Mouse (Mus musculus) forebrain, postnatal 0 days (tissue): Measurements from ENCODE around the gene Cd2. TPM values are rescaled to one million over a fixed set of nuclear protein-coding genes. Genes with fewer than 3 reads are reported as not detected.

Source experiments
- ATAC-seq: fragments of 200-750 bp; cut with Nextera tagmentation; 2 replicates; pipeline ENCODE4 v1.8.0; 2017; ENCODE audit warnings: mild to moderate bottlenecking, moderate library complexity
- DNase-seq: peaks from one replicate; pipeline ENCODE4 v3.0.0-alpha.2; 2015
- H3K27ac ChIP-seq: fragments of 300-500 bp; sonication (generic); 2 replicates; pipeline ENCODE4 v1.5.1; 2014; ENCODE audit warnings: low read depth, mild to moderate bottlenecking, antibody characterized with exemption, low read length, moderate library complexity, mixed read lengths
- H3K27me3 ChIP-seq: fragments of 300-500 bp; sonication (generic); 2 replicates; pipeline ENCODE4 v1.6.1; 2014; ENCODE audit warnings: mild to moderate bottlenecking, low read length, mixed read lengths; ENCODE audit not compliant: insufficient read depth
- H3K36me3 ChIP-seq: fragments of 300-500 bp; sonication (generic); 2 replicates; pipeline ENCODE4 v1.6.1; 2014; ENCODE audit warnings: mild to moderate bottlenecking, moderate library complexity; ENCODE audit not compliant: insufficient read depth
- H3K4me1 ChIP-seq: fragments of 300-500 bp; sonication (generic); 2 replicates; pipeline ENCODE4 v1.6.1; 2014; ENCODE audit warnings: antibody characterized with exemption; ENCODE audit not compliant: insufficient read depth
- H3K4me2 ChIP-seq: fragments of 300-500 bp; sonication (generic); 2 replicates; pipeline ENCODE4 v1.6.1; 2014; ENCODE audit warnings: low read depth, mild to moderate bottlenecking, moderate library complexity
- H3K4me3 ChIP-seq: fragments of 300-500 bp; sonication (generic); 2 replicates; pipeline ENCODE4 v1.5.1; 2014; ENCODE audit warnings: low read depth, low read length, mixed read lengths
- H3K9ac ChIP-seq: fragments of 300-500 bp; sonication (generic); 2 replicates; pipeline ENCODE4 v1.6.1; 2014; ENCODE audit warnings: mild to moderate bottlenecking
- H3K9me3 ChIP-seq: fragments of 300-500 bp; sonication (generic); 2 replicates; pipeline ENCODE4 v1.6.1; 2016; ENCODE audit warnings: low read length
- CTCF ChIP-seq: sonication (generic); IDR thresholded peaks from 2 replicates; pipeline ENCODE4 v1.5.1; 2016; ENCODE audit warnings: antibody characterized with exemption, control low read depth, low read depth
- WGBS: fragments of 180-500 bp; shearing (Covaris S2); extraction: QIAGEN DNeasy Blood & Tissue Kit; methylation state at CpG from one replicate; pipeline ENCODE4 v1.1.7; 2014; 5-methylcytosine and 5-hydroxymethylcytosine counted together
- polyA plus RNA-seq: library from polyadenylated mRNA; unstranded; fragments of >200 nt; fragmentation: Nextera tagmentation; extraction: Ambion mirVana; gene quantifications from 2 replicates; pipeline ENCODE4 v1.2.1, GENCODE M21; 2015
- total RNA-seq: library from RNA; depleted of rRNA; stranded (reverse); fragments of >200 nt; gene quantifications from 2 replicates; pipeline ENCODE4 v1.2.3, GENCODE M21; 2014

Cd2 gene
- total and polyA plus RNA-seq, 2 experiments from 2014 or later: 0.35 TPM; not detected in 1

- Histone ChIP-seq H3K4me1 (no peaks in the 10 kb centered on the region), H3K36me3 (no peaks in the 10 kb centered on the region), H3K4me3 (no peak overlapping the region), H3K9me3 (no peaks in the 10 kb centered on the region), H3K27me3 (no peaks in the 10 kb centered on the region), H3K9ac (no peak overlapping the region), H3K4me2 (no peak overlapping the region), H3K27ac (no peak overlapping the region)
- DNase-seq: no peak
- WGBS: 75% methylated on average over 8 of the region's 8 CpGs
- no peak for TF ChIP-seq CTCF
- no peak for ATAC-seq
Measured at GRCm38 (mm10) chr3:101313266-101314051, 25.7 kb upstream of the Cd2 start.

GRCm38 (mm10) chr3:101310977-101311376, 23.2 kb upstream of the Cd2 start:
- Histone ChIP-seq H3K9ac (no peak overlapping the region), H3K27me3 (no peaks in the 10 kb centered on the region), H3K4me1 (no peaks in the 10 kb centered on the region), H3K9me3 (no peaks in the 10 kb centered on the region), H3K4me2 (no peak overlapping the region), H3K36me3 (no peaks in the 10 kb centered on the region), H3K27ac (no peak overlapping the region), H3K4me3 (no peak overlapping the region)
- ATAC-seq (no peak), DNase-seq (no peak)
- WGBS: 71% methylated on average over 9 of the region's 9 CpGs
- no peak for TF ChIP-seq CTCF

GRCm38 (mm10) chr3:101309626-101310025, 21.9 kb upstream of the Cd2 start:
- 64% methylated on average over 3 of the region's 3 CpGs for WGBS
- no peak overlapping the region for H3K27ac ChIP-seq
- ATAC-seq (no peak), DNase-seq (no peak)
- no peaks in the 10 kb centered on the region for H3K9me3 ChIP-seq
- no peaks in the 10 kb centered on the region for H3K27me3 ChIP-seq
- H3K4me3 ChIP-seq: no peak overlapping the region
- H3K4me2 ChIP-seq: no peak overlapping the region
- no peaks in the 10 kb centered on the region for H3K36me3 ChIP-seq
- H3K4me1 ChIP-seq: 0 out of 2 replicates have a peak, but pooled peaks cover 3% of the 10 kb centered on the region
- H3K9ac ChIP-seq: no peak overlapping the region
- TF ChIP-seq CTCF: no peak

- 78% methylated on average over 9 of the region's 9 CpGs for WGBS
- Histone ChIP-seq H3K36me3 (no peaks in the 10 kb centered on the region), H3K4me2 (no peak overlapping the region), H3K9me3 (no peaks in the 10 kb centered on the region), H3K27me3 (no peaks in the 10 kb centered on the region), H3K27ac (no peak overlapping the region), H3K4me1 (0 out of 2 replicates have a peak, but pooled peaks cover 3% of the 10 kb centered on the region), H3K4me3 (no peak overlapping the region), H3K9ac (no peak overlapping the region)
- ATAC-seq (no peak), DNase-seq (no peak)
- TF ChIP-seq CTCF: no peak
Measured at GRCm38 (mm10) chr3:101306090-101306489, 18.4 kb upstream of the Cd2 start.

GRCm38 (mm10) chr3:101305046-101305445, 17.3 kb upstream of the Cd2 start:
- Histone ChIP-seq H3K9me3 (no peaks in the 10 kb centered on the region), H3K9ac (no peak overlapping the region), H3K27ac (no peak overlapping the region), H3K4me3 (no peak overlapping the region), H3K4me1 (0 out of 2 replicates have a peak, but pooled peaks cover 6% of the 10 kb centered on the region), H3K4me2 (no peak overlapping the region), H3K27me3 (no peaks in the 10 kb centered on the region), H3K36me3 (no peaks in the 10 kb centered on the region)
- ATAC-seq (no peak), DNase-seq (no peak)
- no peak for TF ChIP-seq CTCF
- WGBS: 60% methylated on average over 2 of the region's 2 CpGs

GRCm38 (mm10) chr3:101304156-101304555, 16.4 kb upstream of the Cd2 start:
- Histone ChIP-seq H3K4me3 (no peak overlapping the region), H3K4me1 (0 out of 2 replicates have a peak, but pooled peaks cover 6% of the 10 kb centered on the region), H3K27ac (no peak overlapping the region), H3K27me3 (no peaks in the 10 kb centered on the region), H3K9me3 (no peaks in the 10 kb centered on the region), H3K9ac (no peak overlapping the region), H3K36me3 (no peaks in the 10 kb centered on the region), H3K4me2 (no peak overlapping the region)
- WGBS: 16% methylated on average over 8 of the region's 8 CpGs
- ATAC-seq (peak; percentile 21; the same call in 1 of the 2 replicates), DNase-seq (peak; percentile 87)
- peak; percentile 78 for TF ChIP-seq CTCF
